Mouse (Mus musculus): Measurements from ENCODE around the gene Gmds. TPM values are rescaled to one million over a fixed set of nuclear protein-coding genes. Genes with fewer than 3 reads are reported as not detected.

Gene Gmds
- total RNA-seq (2014; fragmentation: Nextera tagmentation) (19.0 and 21.5 TPM in 2 replicates), total RNA-seq (2017) (23.6 and 32.2 TPM in 2 replicates)

GRCm38 (mm10) chr13:32338513-32339365 lies at the start of gene Gmds:
Gene Gmds (minus strand): TSS chr13:32338740.
- peak; percentile 94 for ATAC-seq (replicated peaks; ENCODE audit: poor library complexity, severe bottlenecking)

GRCm38 (mm10) chr13:32385421-32386092 lies 47.0 kb upstream of the Gmds start:
- no peak for ATAC-seq (replicated peaks; ENCODE audit: poor library complexity, severe bottlenecking)

- ATAC-seq (replicated peaks; ENCODE audit: poor library complexity, severe bottlenecking): no peak
These were observed 43.9 kb upstream of the Gmds start for GRCm38 (mm10) chr13:32382227-32383010.

- no peak; the same call in 1 of the 2 replicates for ATAC-seq (replicated peaks; ENCODE audit: poor library complexity, severe bottlenecking)
These were observed 40.1 kb upstream of the Gmds start for GRCm38 (mm10) chr13:32378634-32379033.

GRCm38 (mm10) chr13:32372531-32372883 lies 34.0 kb upstream of the Gmds start:
- ATAC-seq (replicated peaks; ENCODE audit: poor library complexity, severe bottlenecking): no peak

GRCm38 (mm10) chr13:32371874-32372530 lies 33.5 kb upstream of the Gmds start:
- no peak for ATAC-seq (replicated peaks; ENCODE audit: poor library complexity, severe bottlenecking)

- no peak for ATAC-seq (replicated peaks; ENCODE audit: poor library complexity, severe bottlenecking)
These were observed 32.2 kb upstream of the Gmds start for GRCm38 (mm10) chr13:32370751-32371150.

- no peak for ATAC-seq (replicated peaks; ENCODE audit: poor library complexity, severe bottlenecking)
These were observed 31.6 kb upstream of the Gmds start for GRCm38 (mm10) chr13:32370135-32370534.

- peak; percentile 33 for ATAC-seq (replicated peaks; ENCODE audit: poor library complexity, severe bottlenecking)
These were observed 616 bp downstream of the Gmds start for GRCm38 (mm10) chr13:32337735-32338512.

- ATAC-seq (replicated peaks; ENCODE audit: poor library complexity, severe bottlenecking): no peak
These were observed 20.2 kb downstream of the Gmds start for GRCm38 (mm10) chr13:32318309-32318708.

GRCm38 (mm10) chr13:32317354-32317753 lies 21.2 kb downstream of the Gmds start:
- ATAC-seq (replicated peaks; ENCODE audit: poor library complexity, severe bottlenecking): no peak

- peak; percentile 99 for ATAC-seq (replicated peaks; ENCODE audit: poor library complexity, severe bottlenecking)
These were observed 25.9 kb downstream of the Gmds start for GRCm38 (mm10) chr13:32312663-32313062.

GRCm38 (mm10) chr13:32311476-32311875 lies 27.1 kb downstream of the Gmds start:
- ATAC-seq (replicated peaks; ENCODE audit: poor library complexity, severe bottlenecking): no peak

- ATAC-seq (replicated peaks; ENCODE audit: poor library complexity, severe bottlenecking): no peak
These were observed 40.1 kb downstream of the Gmds start for GRCm38 (mm10) chr13:32298456-32298855.

- ATAC-seq (replicated peaks; ENCODE audit: poor library complexity, severe bottlenecking): peak; percentile 59; the same call in 1 of the 2 replicates
These were observed 41.1 kb downstream of the Gmds start for GRCm38 (mm10) chr13:32297398-32297797.

- no peak for ATAC-seq (replicated peaks; ENCODE audit: poor library complexity, severe bottlenecking)
These were observed 43.9 kb downstream of the Gmds start for GRCm38 (mm10) chr13:32294416-32295195.

GRCm38 (mm10) chr13:32272937-32273496 lies 65.5 kb downstream of the Gmds start:
- no peak for ATAC-seq (replicated peaks; ENCODE audit: poor library complexity, severe bottlenecking)

GRCm38 (mm10) chr13:32269757-32270156 lies 68.8 kb downstream of the Gmds start:
- no peak for ATAC-seq (replicated peaks; ENCODE audit: poor library complexity, severe bottlenecking)

Measured in granulocyte monocyte progenitor cell, adult 5-6 weeks (primary cell).